Mouse (Mus musculus): ENCODE measurements around the gene Ears2. TPM values are rescaled to one million over a fixed set of nuclear protein-coding genes. Genes with fewer than 3 reads are reported as not detected.
"Not testable (repeated sequence)": the region's sequence is repeated elsewhere in the genome, so short reads cannot be mapped to it uniquely, and the experiment has no call there.

Ears2 gene
- 7.4 and 8.2 TPM in 2 replicates for polyA plus RNA-seq (2015; fragmentation: Nextera tagmentation; extraction: Ambion mirVana)

DNA sequence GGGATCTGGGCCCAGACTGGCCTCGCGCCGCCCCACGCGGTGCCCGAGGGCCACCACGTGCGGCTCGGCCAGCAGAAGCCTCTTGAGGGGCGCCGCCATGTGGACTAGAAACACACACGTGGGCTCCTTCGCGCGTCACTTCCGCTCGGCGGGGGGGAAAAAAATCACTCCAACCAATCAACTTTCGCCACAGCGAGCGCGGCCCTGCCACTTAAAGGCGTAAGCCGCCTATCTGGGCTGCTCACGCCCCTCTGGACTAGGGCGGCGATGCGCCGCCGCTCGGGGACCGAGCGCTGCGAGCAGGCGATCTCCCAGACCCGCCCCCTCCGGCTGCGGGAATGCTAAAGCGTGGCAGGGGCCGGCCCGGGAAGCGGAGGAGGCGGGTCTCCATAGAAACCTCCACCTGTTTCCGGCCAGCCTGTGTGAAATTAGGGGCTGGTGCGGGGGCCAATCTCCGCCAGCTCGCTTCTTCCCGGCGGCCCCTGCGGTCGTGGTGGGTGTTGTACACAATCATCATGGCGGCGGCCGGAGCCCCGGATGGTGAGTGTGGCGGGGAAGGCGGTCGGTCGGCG is at the start of gene Ears2, which contains the start of gene Ubfd1:
Gene Ears2, minus strand, starts transcription at position 319 of the 572 bp plus-strand sequence.
Gene Ubfd1, plus strand, starts transcription at position 231 of the 572 bp plus-strand sequence.
- H3K4me1 ChIP-seq (ENCODE audit: control insufficient read depth, low read depth, low read length): peaks cover 25% of the 10 kb centered on the region
- H3K9ac ChIP-seq (ENCODE audit: low read depth, low read length): peak within 1 kb of the TSS; percentile 73
- peak within 1 kb of the TSS; percentile 81 for H3K4me3 ChIP-seq (ENCODE audit: low read depth, low read length)
- no peaks in the 10 kb centered on the region for H3K27me3 ChIP-seq (ENCODE audit: control insufficient read depth, insufficient read depth, low read depth, low read length)
- H3K9me3 ChIP-seq (replicated peaks; ENCODE audit: control insufficient read depth, low read length): no peaks in the 10 kb centered on the region
- H3K36me3 ChIP-seq (ENCODE audit: control insufficient read depth, insufficient read depth): peaks cover 7% of the 10 kb centered on the region
- ATAC-seq (ENCODE audit: low read depth): peak; percentile 97
- under 1% methylated on average over 57 of the region's 60 CpGs for whole genome bisulfite sequencing (ENCODE audit: insufficient replicate concordance)
- peak within 1 kb of the TSS; percentile 97 for H3K4me2 ChIP-seq (ENCODE audit: low read depth, low read length)
- H3K27ac ChIP-seq (ENCODE audit: low read length): peak within 1 kb of the TSS; percentile 85

- peaks cover 23% of the 10 kb centered on the region for H3K36me3 ChIP-seq (ENCODE audit: control insufficient read depth, insufficient read depth)
- WGBS (ENCODE audit: insufficient replicate concordance): 80% methylated on average over 6 of the region's 6 CpGs
Observed at GRCm38 (mm10) chr7:122108206-122108605, 41.1 kb upstream of the Ears2 start.

GRCm38 (mm10) chr7:122101747-122102244 is 34.7 kb upstream of the Ears2 start, which contains the start of gene Ndufab1:
TSS of gene Ndufab1 (minus strand) at chr7:122101886.
- H3K9ac ChIP-seq (ENCODE audit: low read depth, low read length): peak within 1 kb of the TSS; percentile 89
- under 1% methylated on average over 40 of the region's 43 CpGs for WGBS (ENCODE audit: insufficient replicate concordance)
- H3K36me3 ChIP-seq (ENCODE audit: control insufficient read depth, insufficient read depth): no peaks in the 10 kb centered on the region; the same call in 1 of the 2 replicates
- peak within 1 kb of the TSS; percentile 83 for H3K4me3 ChIP-seq (ENCODE audit: low read depth, low read length)
- peaks cover 19% of the 10 kb centered on the region for H3K4me1 ChIP-seq (ENCODE audit: control insufficient read depth, low read depth, low read length)
- peak within 1 kb of the TSS; percentile 64; the same call in 1 of the 2 replicates for H3K27ac ChIP-seq (ENCODE audit: low read length)
- ATAC-seq (ENCODE audit: low read depth): peak; percentile 100
- no peaks in the 10 kb centered on the region for H3K27me3 ChIP-seq (ENCODE audit: control insufficient read depth, insufficient read depth, low read depth, low read length)
- H3K9me3 ChIP-seq (replicated peaks; ENCODE audit: control insufficient read depth, low read length): no peaks in the 10 kb centered on the region
- H3K4me2 ChIP-seq (ENCODE audit: low read depth, low read length): peak within 1 kb of the TSS; percentile 91

More at GRCm38 (mm10) chr7:122108206-122108605, 41.1 kb upstream of the Ears2 start:
- no peak overlapping the region for H3K4me3 ChIP-seq (ENCODE audit: low read depth, low read length)
- H3K4me2 ChIP-seq (ENCODE audit: low read depth, low read length): no peak overlapping the region
- no peak for ATAC-seq (ENCODE audit: low read depth)
- H3K9ac ChIP-seq (ENCODE audit: low read depth, low read length): no peak overlapping the region
- no peaks in the 10 kb centered on the region for H3K4me1 ChIP-seq (ENCODE audit: control insufficient read depth, low read depth, low read length)
- no peaks in the 10 kb centered on the region for H3K9me3 ChIP-seq (replicated peaks; ENCODE audit: control insufficient read depth, low read length)
- H3K27me3 ChIP-seq (ENCODE audit: control insufficient read depth, insufficient read depth, low read depth, low read length): no peaks in the 10 kb centered on the region
- H3K27ac ChIP-seq (ENCODE audit: low read length): no peak overlapping the region

DNA sequence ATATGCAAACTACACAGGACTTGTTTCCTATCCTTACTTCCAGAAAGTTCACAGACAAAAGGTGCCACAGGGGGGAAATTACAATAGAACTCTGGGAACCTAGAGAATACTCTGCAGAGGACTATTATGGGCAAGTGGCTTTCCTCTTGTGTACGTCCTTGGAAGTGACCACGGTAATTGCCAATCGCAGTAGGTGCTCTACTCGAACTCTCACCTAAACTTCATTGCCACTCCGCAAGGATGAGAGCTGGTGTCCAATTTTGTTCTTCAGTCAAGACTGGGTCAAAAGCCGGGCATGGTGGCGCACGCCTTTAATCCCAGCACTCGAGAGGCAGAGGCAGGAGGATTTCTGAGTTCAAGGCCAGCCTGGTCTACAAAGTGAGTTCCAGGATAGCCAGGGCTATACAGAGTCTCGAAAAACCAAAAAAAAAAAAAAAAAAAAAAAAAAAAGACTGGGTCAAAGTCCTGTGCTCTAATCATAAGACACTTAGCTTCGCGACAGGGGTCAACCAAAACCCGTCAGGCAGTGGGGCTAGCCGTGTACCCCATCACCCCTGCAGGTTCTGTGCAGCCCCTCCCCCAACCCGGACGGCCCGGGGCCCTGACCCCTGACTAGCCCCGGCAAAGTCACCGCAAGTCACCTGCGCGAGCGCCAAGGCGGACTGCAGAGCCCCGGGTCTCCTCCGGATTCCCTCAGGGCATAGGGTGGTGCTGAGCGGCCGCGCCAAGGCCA is 34.1 kb upstream of the Ears2 start:
- Histone ChIP-seq H3K27ac (ENCODE audit: low read length) (peak overlapping the region; percentile 64; the same call in 1 of the 2 replicates), H3K4me3 (ENCODE audit: low read depth, low read length) (peak overlapping the region; percentile 83), H3K4me1 (ENCODE audit: control insufficient read depth, low read depth, low read length) (peaks cover 19% of the 10 kb centered on the region), H3K9ac (ENCODE audit: low read depth, low read length) (peak overlapping the region; percentile 89), H3K4me2 (ENCODE audit: low read depth, low read length) (peak overlapping the region; percentile 91)
- H3K36me3 ChIP-seq (ENCODE audit: control insufficient read depth, insufficient read depth); H3K27me3 ChIP-seq (ENCODE audit: control insufficient read depth, insufficient read depth, low read depth, low read length); H3K9me3 ChIP-seq (replicated peaks; ENCODE audit: control insufficient read depth, low read length): not testable (repeated sequence)
- peak; percentile 62 for ATAC-seq (ENCODE audit: low read depth)
- WGBS (ENCODE audit: insufficient replicate concordance): 3% methylated on average over 25 of the region's 28 CpGs

- H3K9ac ChIP-seq (ENCODE audit: low read depth, low read length): no peak overlapping the region
- H3K27ac ChIP-seq (ENCODE audit: low read length): no peak overlapping the region
- H3K27me3 ChIP-seq (ENCODE audit: control insufficient read depth, insufficient read depth, low read depth, low read length): no peaks in the 10 kb centered on the region
- H3K4me3 ChIP-seq (ENCODE audit: low read depth, low read length): no peak overlapping the region
- no peaks in the 10 kb centered on the region for H3K9me3 ChIP-seq (replicated peaks; ENCODE audit: control insufficient read depth, low read length)
- H3K36me3 ChIP-seq (ENCODE audit: control insufficient read depth, insufficient read depth): peaks cover 21% of the 10 kb centered on the region
- H3K4me2 ChIP-seq (ENCODE audit: low read depth, low read length): no peak overlapping the region
- ATAC-seq (ENCODE audit: low read depth): no peak
- H3K4me1 ChIP-seq (ENCODE audit: control insufficient read depth, low read depth, low read length): peaks cover 19% of the 10 kb centered on the region
- WGBS (ENCODE audit: insufficient replicate concordance): 47% methylated on average over 4 of the region's 4 CpGs
Observed at GRCm38 (mm10) chr7:122099222-122099621, 32.2 kb upstream of the Ears2 start.

GRCm38 (mm10) chr7:122098009-122098408 is 30.9 kb upstream of the Ears2 start:
- WGBS (ENCODE audit: insufficient replicate concordance): 74% methylated on average over 3 of the region's 3 CpGs
- no peaks in the 10 kb centered on the region for H3K9me3 ChIP-seq (replicated peaks; ENCODE audit: control insufficient read depth, low read length)
- H3K27ac ChIP-seq (ENCODE audit: low read length): no peak overlapping the region
- H3K36me3 ChIP-seq (ENCODE audit: control insufficient read depth, insufficient read depth): peaks cover 27% of the 10 kb centered on the region
- H3K4me3 ChIP-seq (ENCODE audit: low read depth, low read length): no peak overlapping the region
- H3K4me2 ChIP-seq (ENCODE audit: low read depth, low read length): no peak overlapping the region
- no peak overlapping the region for H3K9ac ChIP-seq (ENCODE audit: low read depth, low read length)
- H3K27me3 ChIP-seq (ENCODE audit: control insufficient read depth, insufficient read depth, low read depth, low read length): no peaks in the 10 kb centered on the region
- peaks cover 19% of the 10 kb centered on the region for H3K4me1 ChIP-seq (ENCODE audit: control insufficient read depth, low read depth, low read length)
- ATAC-seq (ENCODE audit: low read depth): no peak

DNA sequence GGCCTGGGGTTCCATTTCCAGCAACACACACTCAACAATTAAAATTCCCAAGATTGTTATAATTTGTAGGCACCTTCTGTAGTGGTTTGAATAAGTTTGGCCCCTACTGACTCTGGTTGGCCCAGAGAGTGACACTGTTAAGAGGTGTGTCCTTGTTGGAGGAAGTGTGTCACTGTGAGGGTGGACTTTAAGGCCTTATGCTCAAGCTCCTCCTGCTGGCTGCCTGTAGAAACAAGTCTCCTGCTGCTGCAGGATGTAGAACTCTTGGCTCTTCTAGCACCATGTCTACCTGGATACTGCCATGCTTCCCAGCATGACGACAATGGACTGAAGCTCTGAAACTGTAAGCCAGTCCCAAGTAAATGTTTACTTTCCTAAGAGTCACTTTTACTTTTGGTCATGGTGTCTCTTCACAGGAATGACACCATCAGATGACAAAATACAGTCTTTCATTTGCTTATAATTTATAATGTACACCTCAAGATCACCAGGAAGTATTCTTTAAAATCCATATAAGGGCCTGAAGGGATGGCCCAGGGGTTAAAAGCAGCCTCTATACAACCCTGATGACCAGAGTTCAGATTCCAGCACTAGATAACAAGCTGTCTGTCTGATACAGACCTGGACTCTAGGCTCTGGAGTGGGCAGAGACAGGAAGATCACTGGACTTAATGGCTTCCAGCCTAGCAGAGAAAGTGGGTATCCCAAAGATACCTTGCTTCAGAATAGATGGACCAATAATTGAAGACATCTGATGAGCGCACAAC is 27.7 kb upstream of the Ears2 start:
- H3K27me3 ChIP-seq (ENCODE audit: control insufficient read depth, insufficient read depth, low read depth, low read length): no peaks in the 10 kb centered on the region
- no peak overlapping the region for H3K4me3 ChIP-seq (ENCODE audit: low read depth, low read length)
- H3K9ac ChIP-seq (ENCODE audit: low read depth, low read length): no peak overlapping the region
- 79% methylated on average over 2 of the region's 2 CpGs for WGBS (ENCODE audit: insufficient replicate concordance)
- no peak overlapping the region for H3K4me2 ChIP-seq (ENCODE audit: low read depth, low read length)
- H3K9me3 ChIP-seq (replicated peaks; ENCODE audit: control insufficient read depth, low read length): no peaks in the 10 kb centered on the region
- ATAC-seq (ENCODE audit: low read depth): no peak
- peaks cover 52% of the 10 kb centered on the region for H3K36me3 ChIP-seq (ENCODE audit: control insufficient read depth, insufficient read depth)
- H3K27ac ChIP-seq (ENCODE audit: low read length): no peak overlapping the region
- peaks cover 4% of the 10 kb centered on the region for H3K4me1 ChIP-seq (ENCODE audit: control insufficient read depth, low read depth, low read length)

- no peaks in the 10 kb centered on the region for H3K4me1 ChIP-seq (ENCODE audit: control insufficient read depth, low read depth, low read length)
- no peak overlapping the region for H3K4me3 ChIP-seq (ENCODE audit: low read depth, low read length)
- H3K36me3 ChIP-seq (ENCODE audit: control insufficient read depth, insufficient read depth): peaks cover 39% of the 10 kb centered on the region
- no peaks in the 10 kb centered on the region for H3K9me3 ChIP-seq (replicated peaks; ENCODE audit: control insufficient read depth, low read length)
- H3K9ac ChIP-seq (ENCODE audit: low read depth, low read length): no peak overlapping the region
- H3K27ac ChIP-seq (ENCODE audit: low read length): no peak overlapping the region
- ATAC-seq (ENCODE audit: low read depth): no peak
- H3K4me2 ChIP-seq (ENCODE audit: low read depth, low read length): no peak overlapping the region
- no peaks in the 10 kb centered on the region for H3K27me3 ChIP-seq (ENCODE audit: control insufficient read depth, insufficient read depth, low read depth, low read length)
- WGBS (ENCODE audit: insufficient replicate concordance): 84% methylated on average over 11 of the region's 11 CpGs
Observed at GRCm38 (mm10) chr7:122087195-122087982, 20.3 kb upstream of the Ears2 start.

All from liver, embryonic 16.5 days (tissue).